Mouse (Mus musculus) natural killer cell, adult 2 months (primary cell): ENCODE results near the gene Rnf114.
A peak's percentile ranks its signal among the peaks of the same experiment; 100 is the strongest.

Experiments used
- DNase-seq, 2 experiments: peaks; one replicate each; pipeline ENCODE4 v3.0.0; 2022; ENCODE audit warnings: low spot score in 2 of 2

Rnf114 gene

GRCm38 (mm10) chr2:167475596-167475995 is 16.8 kb upstream of the Rnf114 start:
- DNase-seq, result no peak

- no peak for DNase-seq
Measured at GRCm38 (mm10) chr2:167476200-167476688, 16.2 kb upstream of the Rnf114 start.

- DNase-seq, result no peak
Measured at GRCm38 (mm10) chr2:167476762-167477161, 15.7 kb upstream of the Rnf114 start.

- no peak for DNase-seq
Measured at GRCm38 (mm10) chr2:167478128-167478527, 14.3 kb upstream of the Rnf114 start.

GRCm38 (mm10) chr2:167479501-167479900 is 12.9 kb upstream of the Rnf114 start:
- DNase-seq, result no peak

GRCm38 (mm10) chr2:167482681-167483080 is 9.8 kb upstream of the Rnf114 start:
- no peak for DNase-seq

- DNase-seq, result no peak
Measured at GRCm38 (mm10) chr2:167483081-167483826, 9.2 kb upstream of the Rnf114 start.

GRCm38 (mm10) chr2:167483827-167484410 is 8.5 kb upstream of the Rnf114 start:
- DNase-seq, result no peak

GRCm38 (mm10) chr2:167484932-167485331 is 7.5 kb upstream of the Rnf114 start:
- no peak for DNase-seq

GRCm38 (mm10) chr2:167485501-167486377 is 6.7 kb upstream of the Rnf114 start:
- DNase-seq, result peak; percentile 32 to 52

- no peak for DNase-seq
Measured at GRCm38 (mm10) chr2:167486573-167486972, 5.9 kb upstream of the Rnf114 start.

GRCm38 (mm10) chr2:167487551-167487950 is 4.9 kb upstream of the Rnf114 start:
- no peak for DNase-seq

GRCm38 (mm10) chr2:167487994-167488393 is 4.5 kb upstream of the Rnf114 start:
- no peak for DNase-seq

- no peak for DNase-seq
Measured at GRCm38 (mm10) chr2:167490813-167491525, 1.5 kb upstream of the Rnf114 start.

- peak; percentile 93 to 94 for DNase-seq
Measured at GRCm38 (mm10) chr2:167492713-167493636, 530 bp downstream of the Rnf114 start, which contains the start of gene Spata2. Gene Spata2, minus strand, starts transcription at chr2:167492887.

- peak; percentile 48 to 56 for DNase-seq
Measured at GRCm38 (mm10) chr2:167496437-167496836, 4.0 kb downstream of the Rnf114 start.

- DNase-seq, result peak; percentile 47 to 69
Measured at GRCm38 (mm10) chr2:167497272-167497671, 4.8 kb downstream of the Rnf114 start.

GRCm38 (mm10) chr2:167502554-167503252 is 10.3 kb downstream of the Rnf114 start:
- DNase-seq, result no peak

GRCm38 (mm10) chr2:167503253-167503895 is 10.9 kb downstream of the Rnf114 start:
- peak; percentile 85 to 91 for DNase-seq
